Mouse (Mus musculus) kidney, postnatal 25 days (tissue): ENCODE data around the gene Helt.
A peak's percentile ranks its signal among the peaks of the same experiment; 100 is the strongest.

ENCODE experiments used
- DNase-seq, 2 experiments: peaks; one replicate each; pipeline ENCODE4 v3.0.0; 2021; ENCODE audit warnings: mixed read lengths in 2 of 2

The Helt gene

GRCm38 (mm10) chr8:46294181-46294892, at the start of gene Helt:
Helt (minus strand) TSS chr8:46294671.
- DNase-seq: no peak

DNA sequence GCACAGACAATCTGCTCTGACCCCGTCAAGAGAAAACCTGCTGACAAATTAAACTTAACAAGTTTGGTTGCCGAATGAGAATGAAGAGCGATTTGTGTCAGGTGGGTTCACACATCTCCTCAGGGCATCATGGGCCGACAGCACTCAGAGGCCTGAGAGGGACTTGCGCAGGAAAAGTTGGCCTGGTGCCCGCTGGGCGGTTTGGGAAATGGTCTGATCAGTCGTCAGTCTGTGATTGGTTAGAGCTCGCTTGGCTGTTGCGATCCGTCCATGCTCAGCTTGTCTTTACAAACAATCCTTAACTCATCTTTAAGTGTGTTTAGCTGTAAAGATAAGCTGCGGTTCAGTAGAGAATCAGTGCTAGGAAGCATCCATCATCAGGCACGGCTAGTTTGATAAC, 47.8 kb upstream of the Helt start:
- no peak for DNase-seq

GRCm38 (mm10) chr8:46340381-46341273, 46.2 kb upstream of the Helt start:
- no peak for DNase-seq

- no peak for DNase-seq
Measured at GRCm38 (mm10) chr8:46339317-46339716, 44.8 kb upstream of the Helt start.

DNA sequence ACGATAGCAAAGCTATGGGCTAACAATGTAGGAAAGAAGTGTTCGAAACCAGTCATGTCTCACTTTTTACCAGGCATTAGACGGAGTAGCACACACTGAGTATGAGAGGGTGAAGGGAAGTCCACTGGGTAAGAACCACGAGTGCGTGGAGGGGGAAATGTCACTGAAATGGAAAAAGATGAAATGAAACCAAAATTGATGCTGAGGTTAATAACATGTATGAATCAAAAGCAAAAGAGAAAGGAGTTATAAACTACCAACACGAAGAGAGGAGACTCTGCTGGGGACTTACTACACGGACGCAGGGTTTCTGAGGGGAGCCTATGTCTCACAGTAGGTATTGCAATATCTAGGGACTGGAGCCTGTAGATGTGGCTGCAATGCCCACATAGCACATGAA, 41.9 kb upstream of the Helt start:
- DNase-seq: no peak

- DNase-seq: peak; percentile 33 to 71
Measured at GRCm38 (mm10) chr8:46332389-46333061, 38.1 kb upstream of the Helt start.

- peak; percentile 84 to 88 for DNase-seq
Measured at GRCm38 (mm10) chr8:46331801-46332200, 37.3 kb upstream of the Helt start.

DNA sequence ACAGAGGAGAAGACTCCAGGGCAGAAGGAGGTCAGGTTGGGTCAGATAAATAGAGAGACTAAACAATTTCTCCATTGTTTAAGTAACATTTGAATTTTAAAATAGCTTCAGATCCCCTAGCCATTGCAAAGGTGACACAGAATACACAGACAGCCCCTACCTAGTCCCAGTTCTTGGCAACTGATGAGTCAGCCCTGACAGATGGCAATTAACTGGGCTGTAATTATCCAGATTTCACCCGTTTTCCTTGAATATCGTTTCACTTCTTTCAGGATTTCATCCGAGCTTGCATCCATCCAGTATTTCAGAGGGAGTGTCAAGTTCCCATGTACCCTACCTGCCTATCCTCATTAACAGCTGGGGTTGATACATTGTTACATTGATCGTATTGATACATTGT, 34.9 kb upstream of the Helt start:
- DNase-seq: no peak

GRCm38 (mm10) chr8:46327284-46327683, 32.8 kb upstream of the Helt start:
- DNase-seq: peak; percentile 46 to 67

DNA sequence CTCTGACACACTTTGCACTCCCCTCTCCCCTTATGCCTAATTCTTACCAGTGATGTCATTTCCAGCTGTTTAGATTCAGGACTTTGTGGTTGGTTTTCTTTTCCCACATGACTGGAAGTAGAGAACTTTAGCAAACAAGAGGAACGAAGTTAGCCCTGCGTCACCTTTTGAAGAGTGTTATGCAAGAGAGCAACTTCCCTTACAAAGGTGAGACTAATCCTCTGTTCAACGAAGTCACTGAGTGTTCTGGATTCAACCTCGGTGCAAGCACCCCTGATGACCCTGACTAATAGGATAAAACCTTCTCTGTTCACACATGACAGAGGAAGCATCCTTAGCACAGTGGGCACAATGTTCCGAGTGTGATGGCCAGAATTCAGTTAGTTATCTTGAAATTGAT, 32.2 kb upstream of the Helt start:
- DNase-seq: no peak

- no peak for DNase-seq
Measured at GRCm38 (mm10) chr8:46324676-46325075, 30.2 kb upstream of the Helt start.

GRCm38 (mm10) chr8:46323672-46324191, 29.3 kb upstream of the Helt start:
- DNase-seq: peak; percentile 45 to 55

GRCm38 (mm10) chr8:46322833-46323232, 28.4 kb upstream of the Helt start:
- no peak for DNase-seq

DNA sequence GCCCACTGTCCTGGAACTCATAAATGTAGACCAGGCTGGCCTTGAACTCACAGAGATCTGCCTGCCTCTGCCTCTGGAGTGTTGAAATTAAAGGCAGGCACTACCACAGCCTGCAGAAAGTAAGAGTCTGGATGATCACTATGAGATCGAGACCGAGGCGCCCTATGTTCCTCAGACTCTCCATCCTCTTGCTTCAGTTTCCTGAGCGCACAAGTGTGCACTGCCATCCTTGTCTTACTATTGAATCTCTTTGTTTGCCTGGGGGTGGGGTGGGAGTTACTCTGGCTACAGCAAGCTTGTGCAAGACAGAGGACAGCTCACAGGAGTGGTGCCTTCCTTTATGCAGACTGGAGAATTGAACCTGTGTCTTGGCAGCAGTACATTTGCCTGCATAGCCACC, 27.9 kb upstream of the Helt start:
- no peak for DNase-seq

DNA sequence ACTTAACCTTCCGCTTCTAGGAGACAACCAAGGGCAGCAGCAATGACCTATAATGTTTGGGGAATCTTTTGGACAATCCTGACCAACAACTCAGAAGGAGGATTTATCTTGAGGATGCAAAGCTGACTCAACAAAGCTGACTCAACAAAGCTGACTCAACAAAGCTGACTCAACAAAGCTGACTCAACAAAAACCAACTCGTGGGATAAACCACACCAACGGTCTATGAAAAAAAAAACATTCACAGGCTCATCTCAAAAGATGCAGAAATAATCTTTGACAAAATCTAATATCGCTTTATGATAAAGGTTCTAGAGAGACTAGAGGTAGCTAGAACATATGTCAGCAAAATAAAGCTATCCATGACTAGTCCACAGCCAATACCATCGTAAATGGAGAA, 24.3 kb upstream of the Helt start:
- no peak for DNase-seq

DNA sequence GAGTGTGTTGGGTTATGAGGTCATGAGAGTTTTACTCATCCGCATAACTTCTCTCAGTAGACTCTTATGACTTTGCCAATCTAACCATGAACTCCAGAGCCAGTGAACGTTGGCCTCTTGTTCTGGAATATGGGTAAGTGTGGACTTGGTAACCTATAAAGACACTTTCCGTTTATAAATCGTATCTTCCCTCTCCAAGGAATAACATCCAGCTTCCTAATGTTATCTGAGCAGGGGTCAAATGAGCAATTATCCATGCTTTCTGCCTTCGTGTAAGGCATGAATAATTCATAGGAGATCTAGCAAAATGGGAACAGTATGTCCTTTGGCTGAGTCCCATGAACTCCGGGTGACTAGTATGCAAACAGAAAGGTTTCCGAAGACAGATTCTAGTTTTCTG, 22.7 kb upstream of the Helt start:
- DNase-seq: peak; percentile 77 to 84

DNA sequence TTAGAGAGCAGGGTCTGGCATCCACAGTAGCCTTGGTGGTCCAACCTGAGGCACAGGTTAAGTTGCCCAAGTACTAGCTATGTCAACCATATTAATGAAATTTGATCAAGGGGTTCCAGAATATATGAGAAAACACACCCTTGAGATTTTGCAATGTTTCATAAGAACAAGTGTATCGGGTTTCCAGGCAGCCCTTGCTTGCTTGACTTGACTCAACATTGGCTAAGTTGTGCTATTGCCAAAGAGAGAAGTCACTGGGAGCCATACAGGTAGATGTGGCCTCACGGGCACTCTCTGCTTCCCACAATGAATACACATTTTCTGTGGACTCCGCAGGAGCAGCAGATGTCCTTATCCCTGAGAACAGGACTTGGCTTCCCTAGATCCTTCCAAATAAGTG, 19.3 kb upstream of the Helt start:
- DNase-seq: no peak

GRCm38 (mm10) chr8:46311159-46311558, 16.7 kb upstream of the Helt start:
- peak; percentile 86 to 87 for DNase-seq

GRCm38 (mm10) chr8:46308189-46308588, 13.7 kb upstream of the Helt start:
- no peak for DNase-seq

DNA sequence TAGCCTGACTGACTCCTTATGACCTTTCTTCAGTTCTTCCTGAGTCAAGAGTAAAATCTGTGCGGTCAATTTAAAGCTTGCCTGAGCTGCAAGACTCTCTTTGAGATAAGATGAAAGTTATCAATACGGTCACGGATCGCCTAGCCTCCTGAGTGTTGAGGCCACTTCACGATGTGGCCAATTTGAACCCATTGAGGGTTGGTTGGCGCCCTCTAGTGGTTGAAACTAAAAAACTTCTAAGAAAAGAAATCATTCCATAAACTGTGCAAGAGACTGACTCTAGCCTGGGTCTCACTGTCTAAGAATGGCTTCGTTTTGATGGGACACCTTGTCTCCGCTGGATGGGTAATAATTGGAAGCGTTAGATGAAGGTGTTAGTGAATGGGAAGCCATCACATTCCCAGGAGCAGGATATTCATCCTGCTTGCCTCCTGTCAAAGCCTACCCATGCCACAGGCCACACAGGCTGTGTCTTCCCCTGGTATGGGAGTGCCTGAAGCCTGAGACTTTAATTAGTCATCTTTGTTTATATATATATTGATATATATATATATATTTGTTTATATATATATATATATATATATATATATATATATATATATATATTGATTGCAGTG, 11.4 kb upstream of the Helt start:
- DNase-seq: peak in 1 of 2 experiments; percentile 56

GRCm38 (mm10) chr8:46302121-46302520, 7.7 kb upstream of the Helt start:
- DNase-seq: no peak

DNA sequence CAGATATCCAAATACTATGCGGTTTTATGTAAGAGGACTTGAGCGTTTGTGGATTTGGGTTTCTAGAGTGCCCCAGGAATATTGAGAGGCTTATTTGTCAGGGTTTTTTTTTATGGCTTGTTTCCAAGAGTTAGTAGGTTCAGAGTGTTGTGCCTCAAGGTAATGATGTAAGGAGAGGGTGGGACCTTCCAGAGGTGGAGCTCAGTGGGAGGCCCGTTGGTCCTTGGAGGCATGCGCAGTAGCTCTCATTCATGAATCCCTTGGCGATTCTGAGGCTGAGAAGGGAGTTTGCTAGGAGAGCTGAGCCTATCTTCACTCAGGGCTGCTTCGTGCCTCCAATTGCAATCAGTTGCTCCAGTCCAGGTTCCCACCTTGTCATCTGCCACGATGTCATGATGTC, 4.4 kb upstream of the Helt start:
- no peak for DNase-seq

DNA sequence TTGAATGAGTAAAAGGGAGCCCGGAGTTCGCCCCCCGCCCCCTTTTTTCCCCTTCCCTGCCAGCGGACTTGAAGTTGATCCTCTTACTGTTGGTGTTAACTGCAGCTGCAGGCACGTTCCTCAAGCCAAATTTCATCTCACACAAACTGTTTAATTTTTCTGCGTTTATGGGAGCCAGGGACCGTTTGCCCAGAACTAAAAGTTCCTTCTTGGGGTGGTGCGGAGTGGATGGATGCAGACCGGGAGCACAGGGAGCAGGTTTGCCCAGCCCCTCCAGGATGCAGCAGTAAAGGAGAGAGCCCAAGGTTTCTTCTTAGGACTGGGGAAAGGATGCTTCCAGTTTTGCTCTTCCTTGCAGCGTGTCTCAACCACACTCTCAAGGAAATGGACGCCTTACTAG, 2.1 kb upstream of the Helt start:
- DNase-seq: no peak
